Mouse (Mus musculus) liver, embryonic 12.5 days (tissue): Measurements from ENCODE around the gene Ncor2. TPM values are rescaled to one million over a fixed set of nuclear protein-coding genes. Genes with fewer than 3 reads are reported as not detected.

ENCODE experiments used
- ATAC-seq: fragments of 200-750 bp; cut with Nextera tagmentation; 2 replicates; pipeline ENCODE4 v1.8.0; 2017; ENCODE audit warnings: moderate number of reproducible peaks, mild to moderate bottlenecking, moderate library complexity
- H3K27ac ChIP-seq: fragments of 300-500 bp; sonication (generic); 2 replicates; pipeline ENCODE4 v1.5.1; 2016; ENCODE audit warnings: mild to moderate bottlenecking
- H3K27me3 ChIP-seq: fragments of 300-500 bp; sonication (generic); replicated peaks from 2 replicates; pipeline ENCODE4 v1.6.1; 2016; ENCODE audit warnings: mild to moderate bottlenecking, moderate library complexity
- H3K36me3 ChIP-seq: fragments of 300-500 bp; sonication (generic); 2 replicates; pipeline ENCODE4 v1.6.1; 2016; ENCODE audit warnings: mild to moderate bottlenecking, moderate library complexity
- H3K4me1 ChIP-seq: fragments of 300-500 bp; sonication (generic); 2 replicates; pipeline ENCODE4 v1.6.1; 2016
- H3K4me2 ChIP-seq: fragments of 300-500 bp; sonication (generic); 2 replicates; pipeline ENCODE4 v1.6.1; 2016; ENCODE audit warnings: mild to moderate bottlenecking, moderate library complexity
- H3K4me3 ChIP-seq: fragments of 300-500 bp; sonication (generic); 2 replicates; pipeline ENCODE4 v1.5.1; 2016; ENCODE audit warnings: mild to moderate bottlenecking, moderate library complexity
- H3K9ac ChIP-seq: fragments of 300-500 bp; sonication (generic); 2 replicates; pipeline ENCODE4 v1.6.1; 2016; ENCODE audit warnings: mild to moderate bottlenecking, moderate library complexity
- H3K9me3 ChIP-seq: fragments of 300-500 bp; sonication (generic); replicated peaks from 2 replicates; pipeline ENCODE4 v1.6.1; 2016; ENCODE audit warnings: mild to moderate bottlenecking, moderate library complexity
- WGBS: fragments of 180-500 bp; shearing (Covaris S2); methylation state at CpG from one replicate; pipeline ENCODE4 v1.1.7; 2016; ENCODE audit not compliant: insufficient replicate concordance; 5-methylcytosine and 5-hydroxymethylcytosine counted together
- polyA plus RNA-seq: library from polyadenylated mRNA; unstranded; fragments of >200 nt; fragmentation: Nextera tagmentation; extraction: Ambion mirVana; gene quantifications from 2 replicates; pipeline ENCODE4 v1.2.1, GENCODE M21; 2016

Gene Ncor2
- polyA plus RNA-seq, 1 experiment from 2014 or later = 10.0 TPM

GRCm38 (mm10) chr5:125112588-125112987 is 66.4 kb downstream of the Ncor2 start:
- Histone ChIP-seq H3K27ac (no peak overlapping the region), H3K27me3 (no peaks in the 10 kb centered on the region), H3K4me3 (no peak overlapping the region), H3K4me2 (no peak overlapping the region), H3K4me1 (0 out of 2 replicates have a peak, but pooled peaks cover 5% of the 10 kb centered on the region), H3K9ac (no peak overlapping the region), H3K36me3 (peaks cover 77% of the 10 kb centered on the region), H3K9me3 (no peaks in the 10 kb centered on the region)
- 77% methylated on average over 1 of the region's 1 CpGs for WGBS
- ATAC-seq = no peak

GRCm38 (mm10) chr5:125111137-125111536 is 67.9 kb downstream of the Ncor2 start:
- Histone ChIP-seq H3K4me2 (no peak overlapping the region), H3K36me3 (peaks cover 67% of the 10 kb centered on the region), H3K9ac (no peak overlapping the region), H3K27me3 (no peaks in the 10 kb centered on the region), H3K27ac (no peak overlapping the region), H3K4me1 (peaks cover 15% of the 10 kb centered on the region; the same call in 1 of the 2 replicates), H3K9me3 (no peaks in the 10 kb centered on the region), H3K4me3 (no peak overlapping the region)
- WGBS = 55% methylated on average over 6 of the region's 6 CpGs
- ATAC-seq = no peak

GRCm38 (mm10) chr5:125110722-125111121 is 68.3 kb downstream of the Ncor2 start:
- ATAC-seq = no peak
- Histone ChIP-seq H3K9ac (no peak overlapping the region), H3K9me3 (no peaks in the 10 kb centered on the region), H3K27me3 (no peaks in the 10 kb centered on the region), H3K4me3 (no peak overlapping the region), H3K27ac (no peak overlapping the region), H3K36me3 (peaks cover 67% of the 10 kb centered on the region), H3K4me1 (peaks cover 19% of the 10 kb centered on the region), H3K4me2 (no peak overlapping the region)
- 82% methylated on average over 3 of the region's 3 CpGs for WGBS

GRCm38 (mm10) chr5:125110196-125110595 is 68.8 kb downstream of the Ncor2 start:
- WGBS = 88% methylated on average over 8 of the region's 8 CpGs
- Histone ChIP-seq H3K4me3 (no peak overlapping the region), H3K9me3 (no peaks in the 10 kb centered on the region), H3K4me2 (no peak overlapping the region), H3K27me3 (no peaks in the 10 kb centered on the region), H3K4me1 (peaks cover 23% of the 10 kb centered on the region), H3K9ac (no peak overlapping the region), H3K36me3 (peaks cover 67% of the 10 kb centered on the region), H3K27ac (no peak overlapping the region)
- no peak for ATAC-seq

- H3K36me3 ChIP-seq = peaks cover 66% of the 10 kb centered on the region
- WGBS = 54% methylated on average over 11 of the region's 11 CpGs
Measured at GRCm38 (mm10) chr5:125107011-125107651, 71.9 kb downstream of the Ncor2 start.

GRCm38 (mm10) chr5:125106191-125106590 is 72.8 kb downstream of the Ncor2 start:
- peaks cover 50% of the 10 kb centered on the region for H3K4me1 ChIP-seq
- no peak overlapping the region for H3K27ac ChIP-seq

More at GRCm38 (mm10) chr5:125107011-125107651, 71.9 kb downstream of the Ncor2 start:
- Histone ChIP-seq H3K27me3 (no peaks in the 10 kb centered on the region), H3K9ac (no peak overlapping the region), H3K4me2 (no peak overlapping the region), H3K4me3 (no peak overlapping the region), H3K27ac (no peak overlapping the region), H3K9me3 (no peaks in the 10 kb centered on the region), H3K4me1 (peaks cover 54% of the 10 kb centered on the region)
- no peak for ATAC-seq

GRCm38 (mm10) chr5:125104841-125105240 is 74.2 kb downstream of the Ncor2 start:
- no peak for ATAC-seq
- H3K4me2 ChIP-seq = no peak overlapping the region
- 58% methylated on average over 6 of the region's 6 CpGs for WGBS
- H3K36me3 ChIP-seq = peaks cover 78% of the 10 kb centered on the region
- H3K4me3 ChIP-seq = no peak overlapping the region
- H3K9ac ChIP-seq = no peak overlapping the region
- H3K27me3 ChIP-seq = no peaks in the 10 kb centered on the region
- no peaks in the 10 kb centered on the region for H3K9me3 ChIP-seq
- H3K4me1 ChIP-seq = peaks cover 49% of the 10 kb centered on the region
- H3K27ac ChIP-seq = no peak overlapping the region

More at GRCm38 (mm10) chr5:125106191-125106590, 72.8 kb downstream of the Ncor2 start:
- 36% methylated on average over 16 of the region's 16 CpGs for WGBS
- ATAC-seq = no peak; the same call in 1 of the 2 replicates
- peaks cover 75% of the 10 kb centered on the region for H3K36me3 ChIP-seq
- no peaks in the 10 kb centered on the region for H3K27me3 ChIP-seq
- H3K9ac ChIP-seq = no peak overlapping the region
- H3K4me3 ChIP-seq = no peak overlapping the region
- H3K9me3 ChIP-seq = no peaks in the 10 kb centered on the region
- H3K4me2 ChIP-seq = no peak overlapping the region

GRCm38 (mm10) chr5:125103396-125103795 is 75.6 kb downstream of the Ncor2 start:
- Histone ChIP-seq H3K36me3 (peaks cover 76% of the 10 kb centered on the region), H3K9ac (no peak overlapping the region; the same call in 1 of the 2 replicates), H3K4me3 (no peak overlapping the region), H3K4me1 (peaks cover 49% of the 10 kb centered on the region), H3K9me3 (no peaks in the 10 kb centered on the region), H3K27me3 (no peaks in the 10 kb centered on the region), H3K4me2 (no peak overlapping the region), H3K27ac (0 out of 2 replicates have a peak overlapping the region, but pooled peaks have one; percentile 29)
- ATAC-seq = no peak
- WGBS = 24% methylated on average over 6 of the region's 6 CpGs

- H3K4me3 ChIP-seq = no peak overlapping the region
- no peaks in the 10 kb centered on the region for H3K27me3 ChIP-seq
- peak overlapping the region; percentile 29; the same call in 1 of the 2 replicates for H3K27ac ChIP-seq
- WGBS = 52% methylated on average over 7 of the region's 7 CpGs
- H3K4me2 ChIP-seq = no peak overlapping the region
- H3K9ac ChIP-seq = no peak overlapping the region
- H3K36me3 ChIP-seq = peaks cover 73% of the 10 kb centered on the region
- no peak for ATAC-seq
- peaks cover 49% of the 10 kb centered on the region for H3K4me1 ChIP-seq
- no peaks in the 10 kb centered on the region for H3K9me3 ChIP-seq
Measured at GRCm38 (mm10) chr5:125102907-125103306, 76.1 kb downstream of the Ncor2 start.

GRCm38 (mm10) chr5:125102352-125102751 is 76.7 kb downstream of the Ncor2 start:
- Histone ChIP-seq H3K9me3 (no peaks in the 10 kb centered on the region), H3K27ac (peak overlapping the region; percentile 25), H3K36me3 (peaks cover 73% of the 10 kb centered on the region), H3K27me3 (no peaks in the 10 kb centered on the region), H3K4me2 (0 out of 2 replicates have a peak overlapping the region, but pooled peaks have one; percentile 8), H3K4me1 (peaks cover 49% of the 10 kb centered on the region), H3K9ac (no peak overlapping the region), H3K4me3 (no peak overlapping the region)
- ATAC-seq = no peak
- 31% methylated on average over 7 of the region's 8 CpGs for WGBS

- 83% methylated on average over 5 of the region's 5 CpGs for WGBS
- H3K4me1 ChIP-seq = peaks cover 28% of the 10 kb centered on the region
Measured at GRCm38 (mm10) chr5:125099785-125100350, 79.2 kb downstream of the Ncor2 start.

GRCm38 (mm10) chr5:125098692-125099091 is 80.3 kb downstream of the Ncor2 start:
- Histone ChIP-seq H3K9ac (no peak overlapping the region), H3K4me2 (no peak overlapping the region), H3K9me3 (no peaks in the 10 kb centered on the region), H3K4me1 (peaks cover 20% of the 10 kb centered on the region), H3K36me3 (peaks cover 73% of the 10 kb centered on the region), H3K4me3 (no peak overlapping the region), H3K27ac (no peak overlapping the region), H3K27me3 (no peaks in the 10 kb centered on the region)
- no peak for ATAC-seq
- 79% methylated on average over 9 of the region's 9 CpGs for WGBS

More at GRCm38 (mm10) chr5:125099785-125100350, 79.2 kb downstream of the Ncor2 start:
- Histone ChIP-seq H3K27ac (no peak overlapping the region), H3K9me3 (no peaks in the 10 kb centered on the region), H3K36me3 (peaks cover 80% of the 10 kb centered on the region), H3K4me3 (no peak overlapping the region), H3K4me2 (no peak overlapping the region), H3K27me3 (no peaks in the 10 kb centered on the region), H3K9ac (no peak overlapping the region)
- no peak for ATAC-seq
